Mouse (Mus musculus) kidney, adult 2 months (tissue): ENCODE measurements around the gene Oser1.

Experiments
- CTCF ChIP-seq: fragments of 200-500 bp; conservative IDR thresholded peaks from 2 replicates; pipeline ENCODE4 v1.5.1; 2011; ENCODE audit warnings: low read depth, mild to moderate bottlenecking, control low read depth, low read length, moderate library complexity, mixed read lengths; ENCODE audit not compliant: insufficient read depth, insufficient read length
- POLR2A ChIP-seq: fragments of 200-500 bp; IDR thresholded peaks from one replicate; pipeline ENCODE4 v1.6.1; 2011; ENCODE audit warnings: low read depth, low read length, control low read depth

- no peak for TF ChIP-seq POLR2A
- no peak for TF ChIP-seq CTCF
Measured at GRCm38 (mm10) chr2:163392436-163392835, 32.1 kb downstream of the Oser1 start.
